Mouse (Mus musculus) R1 (cell line): ENCODE measurements around the gene Adck1.

Experiments used
- DNase-seq: peaks from one replicate; pipeline ENCODE4 v3.0.0-alpha.2; 2018; ENCODE audit warnings: low read depth, low spot score

The Adck1 gene

DNA sequence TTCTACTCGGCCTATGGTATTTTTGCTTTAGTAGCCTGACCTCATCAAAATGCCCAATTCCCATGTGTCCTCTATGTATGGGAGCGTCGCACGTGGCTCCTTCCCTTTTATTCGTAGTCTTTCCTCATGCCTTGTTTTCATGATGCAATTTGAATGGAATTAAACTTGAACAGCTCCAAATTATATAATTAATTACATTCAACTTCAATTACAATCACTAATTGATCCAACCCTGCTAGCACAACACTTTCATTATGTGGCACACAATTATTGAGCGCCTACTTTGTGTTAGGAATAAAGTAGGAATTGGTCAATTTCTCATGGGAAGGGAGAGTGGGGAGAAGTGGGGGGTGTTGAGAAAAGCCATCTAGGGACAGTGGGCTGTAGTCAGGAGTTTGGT lies 113.4 kb downstream of the Adck1 start:
- no peak for DNase-seq

GRCm38 (mm10) chr12:88475833-88476232 lies 115.5 kb downstream of the Adck1 start:
- no peak for DNase-seq

GRCm38 (mm10) chr12:88476702-88477101 lies 116.3 kb downstream of the Adck1 start:
- no peak for DNase-seq

DNA sequence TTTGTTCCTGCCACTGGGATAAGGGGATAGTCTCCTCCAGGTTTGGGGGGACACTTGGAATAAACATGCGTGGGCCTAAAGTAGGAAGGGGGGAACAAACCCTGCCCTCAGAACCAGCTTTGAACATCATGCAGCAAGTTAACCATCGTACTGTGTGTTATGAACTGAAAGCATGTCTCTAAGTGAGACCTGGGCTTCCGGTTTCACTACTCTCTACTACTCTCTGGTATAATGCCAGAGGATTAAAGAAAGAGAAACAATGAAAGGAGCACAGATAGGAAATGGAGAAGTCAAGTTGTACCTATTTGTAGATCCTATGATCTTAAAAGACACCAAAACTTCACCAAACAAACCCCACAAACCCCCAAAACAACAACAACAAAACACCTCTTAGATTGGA lies 121.3 kb downstream of the Adck1 start:
- no peak for DNase-seq

- no peak for DNase-seq
Measured at GRCm38 (mm10) chr12:88490881-88491280, 130.5 kb downstream of the Adck1 start.
